Mouse (Mus musculus) hindbrain, postnatal 0 days (tissue): ENCODE data around the gene Cd6. TPM values are rescaled to one million over a fixed set of nuclear protein-coding genes. Genes with fewer than 3 reads are reported as not detected.

Experiments used
- ATAC-seq: fragments of 200-750 bp; cut with Nextera tagmentation; 2 replicates; pipeline ENCODE4 v1.8.0; 2017; ENCODE audit warnings: mild to moderate bottlenecking, moderate TSS enrichment, moderate library complexity
- DNase-seq: peaks from one replicate; pipeline ENCODE4 v3.0.0-alpha.2; 2015; ENCODE audit warnings: low spot score
- H3K27ac ChIP-seq: fragments of 300-500 bp; sonication (generic); 2 replicates; pipeline ENCODE4 v1.5.1; 2014; ENCODE audit warnings: mild to moderate bottlenecking
- H3K27me3 ChIP-seq: fragments of 300-500 bp; sonication (generic); 2 replicates; pipeline ENCODE4 v1.6.1; 2014; ENCODE audit warnings: low read length, mixed read lengths; ENCODE audit not compliant: insufficient read depth
- H3K36me3 ChIP-seq: fragments of 300-500 bp; sonication (generic); 2 replicates; pipeline ENCODE4 v1.6.1; 2014; ENCODE audit warnings: low read length, mixed read lengths; ENCODE audit not compliant: insufficient read depth
- H3K4me1 ChIP-seq: fragments of 300-500 bp; sonication (generic); 2 replicates; pipeline ENCODE4 v1.6.1; 2014; ENCODE audit warnings: antibody characterized with exemption, low read length, mixed read lengths; ENCODE audit not compliant: insufficient read depth
- H3K4me2 ChIP-seq: fragments of 300-500 bp; sonication (generic); 2 replicates; pipeline ENCODE4 v1.6.1; 2014; ENCODE audit warnings: low read depth, mild to moderate bottlenecking, low read length, moderate library complexity, mixed read lengths
- H3K4me3 ChIP-seq: fragments of 300-500 bp; sonication (generic); 2 replicates; pipeline ENCODE4 v1.5.1; 2014; ENCODE audit warnings: low read length
- H3K9ac ChIP-seq: fragments of 300-500 bp; sonication (generic); replicated peaks from 2 replicates; pipeline ENCODE4 v1.6.1; 2014; ENCODE audit warnings: mild to moderate bottlenecking, low read length, moderate library complexity, mixed read lengths
- H3K9me3 ChIP-seq: fragments of 300-500 bp; sonication (generic); 2 replicates; pipeline ENCODE4 v1.6.1; 2016; ENCODE audit warnings: low read length, mixed read lengths
- CTCF ChIP-seq: IDR thresholded peaks from 2 replicates; pipeline ENCODE4 v1.5.1; 2016; ENCODE audit warnings: antibody characterized with exemption, control low read depth, low read depth
- WGBS: fragments of 180-500 bp; shearing (Covaris S2); extraction: QIAGEN DNeasy Blood & Tissue Kit; methylation state at CpG from one replicate; pipeline ENCODE4 v1.1.7; 2014; 5-methylcytosine and 5-hydroxymethylcytosine counted together
- polyA plus RNA-seq: library from polyadenylated mRNA; unstranded; fragments of >200 nt; fragmentation: Nextera tagmentation; extraction: Ambion mirVana; gene quantifications from 2 replicates; pipeline ENCODE4 v1.2.1, GENCODE M21; 2015
- total RNA-seq: library from RNA; depleted of rRNA; stranded (reverse); fragments of >200 nt; gene quantifications from 2 replicates; pipeline ENCODE4 v1.2.3, GENCODE M21; 2014

Cd6 gene
- total and polyA plus RNA-seq, 2 experiments from 2014 or later, result not detected

DNA sequence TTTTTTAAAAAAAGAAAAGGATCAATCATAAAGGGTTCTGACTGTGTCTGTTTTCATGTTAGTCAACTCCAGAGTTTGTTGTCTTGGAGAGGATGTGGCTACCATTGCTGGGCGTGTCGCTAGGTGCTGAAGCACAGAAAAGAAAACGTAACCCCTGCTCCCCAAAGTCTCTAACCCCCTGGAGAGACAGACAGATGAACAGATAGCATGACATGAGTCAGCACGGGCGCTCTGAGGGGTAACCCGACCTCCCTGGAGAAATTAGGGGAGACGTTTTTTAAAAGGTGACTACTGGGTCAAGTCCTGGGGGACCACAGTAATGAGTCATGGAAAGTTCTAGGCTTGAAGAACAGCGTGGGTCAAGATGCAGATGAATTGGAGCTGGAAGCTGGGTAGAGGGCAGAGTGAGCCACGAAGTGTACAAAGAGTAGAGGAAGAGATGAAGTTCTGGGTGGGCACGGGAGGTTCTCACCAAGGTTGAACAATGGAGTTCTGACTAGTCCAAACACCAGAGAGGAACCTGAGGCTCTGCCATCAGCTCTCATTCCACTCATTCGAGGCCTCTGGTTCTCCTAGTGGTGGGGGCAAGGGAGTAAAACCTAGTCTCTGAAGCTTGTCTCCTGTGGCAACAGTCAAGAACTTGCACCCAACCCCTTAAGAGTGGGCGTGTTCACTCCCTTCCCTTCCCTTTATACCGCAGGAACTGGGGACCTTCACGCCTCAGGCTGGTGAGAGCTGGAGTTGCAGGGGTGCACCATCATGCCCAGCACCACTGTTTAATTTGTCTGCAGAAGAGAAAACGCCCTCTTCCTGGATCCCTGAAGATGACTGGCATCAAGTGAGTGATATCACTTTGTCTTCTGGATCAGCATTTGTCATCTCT, 9.4 kb upstream of the Cd6 start, which contains the start of gene Slc15a3:
Gene Slc15a3, plus strand, starts transcription at position 718 of the 883 bp plus-strand sequence.
- Histone ChIP-seq H3K4me3 (no peak within 1 kb of the TSS), H3K36me3 (no peaks in the 10 kb centered on the region), H3K9ac (no peak within 1 kb of the TSS), H3K27ac (no peak within 1 kb of the TSS), H3K9me3 (no peaks in the 10 kb centered on the region), H3K4me2 (no peak within 1 kb of the TSS), H3K27me3 (no peaks in the 10 kb centered on the region), H3K4me1 (no peaks in the 10 kb centered on the region)
- 84% methylated on average over 14 of the region's 15 CpGs for WGBS
- no peak for DNase-seq
- ATAC-seq, result no peak
- no peak for TF ChIP-seq CTCF

DNA sequence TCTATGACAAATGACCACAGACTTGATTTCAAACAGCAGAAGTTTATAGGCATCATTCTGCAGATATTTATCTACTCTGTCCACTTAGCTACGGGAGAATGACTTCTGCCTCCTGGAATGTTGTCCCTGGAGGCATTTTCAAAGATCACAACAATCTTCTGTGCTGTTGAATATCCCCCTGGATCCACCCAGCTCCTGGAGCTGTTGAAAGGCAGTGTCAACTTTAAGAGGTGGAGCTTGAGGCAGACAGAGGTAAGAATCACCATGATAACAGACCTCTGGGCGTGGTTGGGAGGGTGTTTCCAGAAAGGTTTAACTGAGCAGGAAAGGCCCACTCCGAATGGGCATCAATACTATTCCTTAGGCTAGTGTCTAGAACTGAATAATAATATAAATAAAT, 5.8 kb upstream of the Cd6 start:
- H3K9ac ChIP-seq, result no peak overlapping the region
- no peaks in the 10 kb centered on the region for H3K4me1 ChIP-seq
- H3K27me3 ChIP-seq, result no peaks in the 10 kb centered on the region
- no peak overlapping the region for H3K27ac ChIP-seq
- TF ChIP-seq CTCF, result no peak
- H3K4me3 ChIP-seq, result no peak overlapping the region
- WGBS, result 68% methylated on average over 3 of the region's 3 CpGs
- no peak for ATAC-seq
- no peaks in the 10 kb centered on the region for H3K9me3 ChIP-seq
- no peaks in the 10 kb centered on the region for H3K36me3 ChIP-seq
- DNase-seq, result no peak
- no peak overlapping the region for H3K4me2 ChIP-seq

DNA sequence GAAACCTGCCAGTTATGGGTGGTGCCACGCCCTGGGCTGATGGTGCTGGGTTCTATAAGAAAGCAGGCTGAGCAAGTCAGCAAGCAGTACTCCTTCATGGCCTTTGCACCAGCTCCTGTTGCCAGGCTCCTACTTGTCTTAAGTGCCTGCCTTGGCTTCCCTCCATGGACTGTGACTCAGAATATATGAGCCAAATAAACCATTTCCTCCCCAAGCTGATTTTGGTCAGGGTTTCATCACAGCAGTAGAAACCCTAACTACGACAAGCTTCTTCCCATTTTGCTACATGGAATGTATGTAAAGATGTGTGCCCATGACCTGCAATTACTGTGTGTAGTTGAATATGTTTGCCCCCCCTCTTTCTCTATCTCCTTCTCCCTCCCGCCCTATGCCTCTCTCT, 3.8 kb upstream of the Cd6 start:
- Histone ChIP-seq H3K9me3 (no peaks in the 10 kb centered on the region), H3K27ac (no peak overlapping the region), H3K4me2 (no peak overlapping the region), H3K27me3 (no peaks in the 10 kb centered on the region), H3K36me3 (no peaks in the 10 kb centered on the region), H3K4me1 (no peaks in the 10 kb centered on the region), H3K9ac (no peak overlapping the region), H3K4me3 (no peak overlapping the region)
- DNase-seq (no peak), ATAC-seq (no peak)
- WGBS, result 82% methylated on average over 3 of the region's 3 CpGs
- TF ChIP-seq CTCF, result no peak

DNA sequence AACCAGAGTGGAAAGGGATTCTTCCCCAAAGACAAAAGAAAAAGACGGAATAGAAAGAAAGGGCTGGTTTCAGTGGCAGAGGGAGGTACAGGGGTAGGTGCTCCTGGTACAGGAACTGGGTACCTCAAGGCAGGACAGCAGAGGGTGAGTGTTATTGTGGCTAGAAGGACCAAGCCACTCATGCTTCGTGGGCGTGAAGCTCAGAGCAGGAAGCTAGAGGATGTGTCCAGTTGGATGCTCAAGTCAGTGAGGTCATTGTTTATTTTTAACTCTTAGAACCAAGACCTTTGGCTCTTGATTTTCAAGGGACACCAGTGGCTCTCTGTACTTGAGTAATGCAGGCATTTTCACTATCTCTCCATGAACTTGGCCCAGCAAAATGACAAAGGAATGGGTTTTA, 2.2 kb upstream of the Cd6 start:
- no peak for ATAC-seq
- WGBS, result 85% methylated on average over 3 of the region's 3 CpGs

DNA sequence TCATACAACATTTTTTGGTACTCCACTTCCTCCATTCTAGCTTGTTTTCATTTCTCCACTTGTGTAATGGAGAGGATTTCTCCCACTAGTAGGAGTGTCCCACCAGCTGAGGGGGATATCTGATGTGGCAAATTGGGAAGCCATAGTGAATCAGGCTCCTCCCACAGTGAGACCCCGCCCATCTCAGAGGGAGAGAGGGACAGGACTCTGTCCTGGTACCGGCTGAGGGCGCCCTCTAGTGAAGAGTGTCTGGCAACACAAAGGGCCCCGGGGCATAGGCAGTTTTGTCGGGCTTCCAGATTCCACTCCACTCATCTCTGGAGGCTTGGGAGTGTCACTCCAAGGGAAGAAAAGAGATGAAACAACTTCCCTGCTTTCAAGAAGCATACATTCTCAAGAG, 1.6 kb upstream of the Cd6 start:
- Histone ChIP-seq H3K4me3 (no peak overlapping the region), H3K36me3 (no peaks in the 10 kb centered on the region), H3K9me3 (no peaks in the 10 kb centered on the region), H3K27ac (no peak overlapping the region), H3K4me1 (no peaks in the 10 kb centered on the region), H3K9ac (no peak overlapping the region), H3K4me2 (no peak overlapping the region), H3K27me3 (no peaks in the 10 kb centered on the region)
- WGBS, result 13% methylated on average over 5 of the region's 5 CpGs
- ATAC-seq (peak; percentile 59; the same call in 1 of the 2 replicates), DNase-seq (peak; percentile 71)
- TF ChIP-seq CTCF, result peak; percentile 63

More for the DNA sequence above, 2.2 kb upstream of the Cd6 start:
- Histone ChIP-seq H3K4me3 (no peak overlapping the region), H3K9me3 (no peaks in the 10 kb centered on the region), H3K4me1 (no peaks in the 10 kb centered on the region), H3K27me3 (no peaks in the 10 kb centered on the region), H3K27ac (no peak overlapping the region), H3K4me2 (no peak overlapping the region), H3K9ac (no peak overlapping the region), H3K36me3 (no peaks in the 10 kb centered on the region)
- no peak for TF ChIP-seq CTCF
- no peak for DNase-seq

DNA sequence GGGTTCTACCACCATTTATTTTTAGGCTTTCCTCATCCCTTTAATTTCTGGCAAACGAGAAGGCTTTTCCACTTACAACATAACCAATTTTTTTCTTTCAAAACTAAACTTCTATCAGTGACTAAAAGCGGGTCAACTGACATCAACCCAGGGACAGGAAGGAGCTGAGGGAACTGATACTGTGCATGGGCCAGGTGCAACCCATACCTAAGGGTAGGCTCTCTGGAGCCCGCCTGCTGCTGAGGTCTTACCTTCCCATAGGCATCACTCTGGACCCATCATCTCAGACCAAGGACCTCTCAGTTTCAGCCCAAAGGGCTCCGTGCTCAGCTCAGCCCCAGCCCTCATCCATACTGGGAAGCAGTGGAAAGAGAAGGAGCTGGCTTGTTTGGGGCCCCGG, 1.5 kb downstream of the Cd6 start:
- H3K9ac ChIP-seq, result no peak overlapping the region
- WGBS, result 89% methylated on average over 5 of the region's 5 CpGs
- no peak for TF ChIP-seq CTCF
- no peaks in the 10 kb centered on the region for H3K27me3 ChIP-seq
- no peak for DNase-seq
- H3K4me2 ChIP-seq, result no peak overlapping the region
- H3K4me1 ChIP-seq, result no peaks in the 10 kb centered on the region
- no peak overlapping the region for H3K27ac ChIP-seq
- H3K9me3 ChIP-seq, result no peaks in the 10 kb centered on the region
- no peak overlapping the region for H3K4me3 ChIP-seq
- no peak for ATAC-seq
- no peaks in the 10 kb centered on the region for H3K36me3 ChIP-seq

DNA sequence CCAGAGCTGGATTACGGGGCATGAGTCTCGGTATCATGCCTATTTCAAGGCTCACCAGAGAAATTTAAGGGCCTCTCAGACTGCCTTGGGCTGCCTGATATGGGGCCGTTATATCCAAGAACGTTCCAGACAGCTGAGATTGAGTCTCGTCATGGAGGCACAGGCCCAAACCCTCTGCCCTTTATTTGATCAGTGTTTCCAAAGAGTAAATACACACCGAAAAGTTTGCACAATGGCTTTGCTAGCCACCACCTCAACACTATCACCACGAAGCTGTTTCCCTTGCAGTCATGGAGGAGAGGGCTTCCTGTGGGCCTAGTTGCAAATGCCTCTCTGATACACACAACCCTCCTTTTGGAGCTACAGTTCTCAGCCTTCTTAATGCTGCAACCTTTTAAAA, 5.8 kb downstream of the Cd6 start:
- Histone ChIP-seq H3K36me3 (no peaks in the 10 kb centered on the region), H3K4me1 (no peaks in the 10 kb centered on the region), H3K27ac (no peak overlapping the region), H3K4me2 (no peak overlapping the region), H3K4me3 (no peak overlapping the region), H3K9ac (no peak overlapping the region), H3K27me3 (no peaks in the 10 kb centered on the region), H3K9me3 (no peaks in the 10 kb centered on the region)
- ATAC-seq, result no peak
- no peak for DNase-seq
- TF ChIP-seq CTCF, result no peak
- 92% methylated on average over 7 of the region's 7 CpGs for WGBS
